Mouse (Mus musculus) E14TG2a.4 (cell line): ENCODE measurements around the gene Trim2.

Experiments used
- H3K27me3 ChIP-seq: 2 replicates; pipeline ENCODE4 v1.6.1; 2014; ENCODE audit warnings: low read length, control low read depth; ENCODE audit not compliant: insufficient read depth
- H3K36me3 ChIP-seq: 2 replicates; pipeline ENCODE4 v1.6.1; 2014; ENCODE audit warnings: low read length, control low read depth; ENCODE audit not compliant: insufficient read depth
- H3K4me1 ChIP-seq: replicated peaks from 2 replicates; pipeline ENCODE4 v1.6.1; 2014; ENCODE audit warnings: low read depth, low read length, control low read depth
- H3K4me3 ChIP-seq: replicated peaks from 2 replicates; pipeline ENCODE4 v1.5.1; 2014; ENCODE audit warnings: mild to moderate bottlenecking, low read length
- H3K9me3 ChIP-seq: 2 replicates; pipeline ENCODE4 v1.6.1; 2014; ENCODE audit warnings: low read length, control low read depth
- CTCF ChIP-seq: conservative IDR thresholded peaks from 2 replicates; pipeline ENCODE4 v1.5.1; 2014; ENCODE audit warnings: low read length
- NANOG ChIP-seq: IDR thresholded peaks from 2 replicates; pipeline ENCODE4 v1.6.1; 2014; ENCODE audit warnings: borderline replicate concordance, low read length, mixed read lengths
- POU5F1 ChIP-seq: IDR thresholded peaks from 2 replicates; pipeline ENCODE4 v1.6.1; 2014; ENCODE audit warnings: low read length, borderline replicate concordance

The Trim2 gene

DNA sequence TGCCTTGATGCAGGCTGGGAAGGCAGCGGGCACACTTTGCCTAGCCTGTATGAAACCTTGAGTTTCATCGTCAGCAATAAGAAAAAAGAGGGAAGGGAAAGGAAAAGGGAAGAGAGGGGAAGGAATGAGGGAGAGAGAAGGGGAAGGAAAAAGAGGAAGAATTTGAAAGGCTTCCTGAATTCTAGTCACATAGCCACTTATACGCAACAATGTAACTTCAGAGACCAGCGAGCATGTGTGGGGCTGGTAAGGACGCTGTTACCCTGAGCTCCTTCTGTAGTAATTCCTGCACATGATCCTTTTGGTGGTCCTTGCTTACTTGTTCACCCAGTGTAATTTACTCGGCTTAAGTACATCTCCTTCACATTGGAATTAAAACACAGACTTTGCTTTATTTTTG lies 137.7 kb downstream of the Trim2 start:
- Histone ChIP-seq H3K9me3 (no peaks in the 10 kb centered on the region), H3K4me3 (no peak overlapping the region), H3K27me3 (no peaks in the 10 kb centered on the region), H3K36me3 (peaks cover 80% of the 10 kb centered on the region), H3K4me1 (peaks cover 13% of the 10 kb centered on the region)
- TF ChIP-seq NANOG, result no peak

- Histone ChIP-seq H3K4me1 (no peaks in the 10 kb centered on the region), H3K36me3 (peaks cover 74% of the 10 kb centered on the region), H3K27me3 (no peaks in the 10 kb centered on the region), H3K9me3 (no peaks in the 10 kb centered on the region), H3K4me3 (no peak overlapping the region)
- TF ChIP-seq CTCF, result no peak
- no peak for TF ChIP-seq NANOG
- TF ChIP-seq POU5F1, result no peak
Measured at GRCm38 (mm10) chr3:84166073-84166472, 140.6 kb downstream of the Trim2 start.

DNA sequence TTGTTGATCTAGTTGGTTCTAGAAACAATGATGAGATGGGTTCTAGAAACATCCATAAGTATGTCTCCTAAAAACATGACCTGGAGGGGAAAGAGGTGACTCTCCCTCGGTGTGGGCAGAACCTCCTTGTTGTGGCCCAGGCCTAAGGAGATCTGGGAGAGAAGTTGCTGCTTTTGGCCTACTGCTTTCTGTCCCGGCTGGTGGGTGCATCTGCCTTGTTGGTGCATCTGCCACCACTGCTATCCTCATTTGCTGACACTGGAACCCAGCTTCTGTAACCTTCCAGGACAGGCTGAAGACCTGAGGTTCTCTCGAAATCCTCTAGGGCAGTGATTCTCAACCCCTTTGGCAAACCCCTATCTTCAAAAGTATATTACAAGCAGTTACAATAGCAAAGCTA lies 141.3 kb downstream of the Trim2 start:
- TF ChIP-seq NANOG, result no peak
- no peak for TF ChIP-seq CTCF
- no peak for TF ChIP-seq POU5F1
- Histone ChIP-seq H3K4me3 (no peak overlapping the region), H3K36me3 (peaks cover 72% of the 10 kb centered on the region), H3K4me1 (no peaks in the 10 kb centered on the region), H3K27me3 (no peaks in the 10 kb centered on the region), H3K9me3 (no peaks in the 10 kb centered on the region)

DNA sequence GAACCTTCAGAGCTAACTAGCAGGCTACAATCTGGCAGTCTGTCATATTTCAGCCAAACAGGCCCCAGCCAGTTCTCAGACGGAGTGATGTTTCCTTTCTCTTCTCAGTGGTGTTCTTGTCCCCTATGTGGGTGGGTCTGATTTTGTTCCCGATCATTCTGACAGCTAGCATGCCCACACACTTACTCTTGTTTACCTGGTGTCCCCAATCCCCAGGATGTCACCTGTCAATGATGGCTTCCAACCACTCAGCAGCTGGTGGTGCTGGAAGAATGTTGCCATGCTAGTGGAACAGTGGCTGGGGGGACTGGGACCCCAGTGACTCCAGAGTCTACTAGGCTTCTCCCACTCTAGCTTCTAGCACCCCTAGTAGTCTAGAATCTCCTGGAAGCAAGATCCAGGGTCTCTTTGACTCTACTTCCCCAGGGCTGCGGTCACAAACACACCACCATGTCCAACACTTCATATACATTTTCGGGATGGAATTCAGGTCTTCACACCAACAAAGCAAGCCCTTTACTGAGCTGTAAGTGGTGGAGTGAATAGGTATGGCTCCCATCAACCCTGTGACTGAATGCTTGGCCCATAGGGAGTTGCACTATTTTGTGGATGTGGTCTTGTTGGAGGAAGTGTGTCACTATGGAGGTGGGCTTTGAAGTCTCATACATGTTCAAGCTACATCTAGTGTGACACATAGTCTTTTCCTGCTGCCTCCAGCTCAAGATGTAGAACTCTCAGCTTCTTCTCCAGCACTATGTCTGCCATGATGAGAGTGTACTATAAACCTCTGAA lies 148.9 kb downstream of the Trim2 start:
- TF ChIP-seq POU5F1, result no peak
- TF ChIP-seq CTCF, result no peak
- TF ChIP-seq NANOG, result no peak
- H3K36me3 ChIP-seq, result peaks cover 35% of the 10 kb centered on the region
- no peaks in the 10 kb centered on the region for H3K27me3 ChIP-seq
- H3K4me3 ChIP-seq, result no peak overlapping the region
- peaks cover 22% of the 10 kb centered on the region for H3K4me1 ChIP-seq
- no peaks in the 10 kb centered on the region for H3K9me3 ChIP-seq

- H3K4me3 ChIP-seq, result no peak overlapping the region
- no peak for TF ChIP-seq NANOG
- no peak for TF ChIP-seq POU5F1
- TF ChIP-seq CTCF, result no peak
- no peaks in the 10 kb centered on the region for H3K27me3 ChIP-seq
- H3K4me1 ChIP-seq, result peaks cover 22% of the 10 kb centered on the region
- peaks cover under 1% of the 10 kb centered on the region for H3K9me3 ChIP-seq
- H3K36me3 ChIP-seq, result peaks cover 29% of the 10 kb centered on the region
Measured at GRCm38 (mm10) chr3:84157011-84157410, 149.7 kb downstream of the Trim2 start.

- Histone ChIP-seq H3K27me3 (no peaks in the 10 kb centered on the region), H3K9me3 (peaks cover 10% of the 10 kb centered on the region), H3K4me3 (peak overlapping the region; percentile 41; the same call in 1 of the 2 replicates), H3K4me1 (peaks cover 22% of the 10 kb centered on the region), H3K36me3 (peaks cover 21% of the 10 kb centered on the region)
- TF ChIP-seq POU5F1 (no peak), CTCF (no peak), NANOG (no peak)
Measured at GRCm38 (mm10) chr3:84156105-84156504, 150.6 kb downstream of the Trim2 start.

- peaks cover 13% of the 10 kb centered on the region for H3K9me3 ChIP-seq
- H3K27me3 ChIP-seq, result no peaks in the 10 kb centered on the region
- H3K4me3 ChIP-seq, result peak within 1 kb of the TSS; percentile 90
- peaks cover 24% of the 10 kb centered on the region for H3K36me3 ChIP-seq
- TF ChIP-seq CTCF, result peak; percentile 36
- TF ChIP-seq NANOG, result no peak
- TF ChIP-seq POU5F1, result no peak
- peaks cover 22% of the 10 kb centered on the region for H3K4me1 ChIP-seq
Measured at GRCm38 (mm10) chr3:84155558-84156006, 151.1 kb downstream of the Trim2 start, which contains the start of gene Mnd1. Gene Mnd1 (minus strand): TSS chr3:84155786.

GRCm38 (mm10) chr3:84155146-84155545 lies 151.5 kb downstream of the Trim2 start:
- TF ChIP-seq NANOG (no peak), CTCF (no peak), POU5F1 (no peak)
- Histone ChIP-seq H3K4me1 (peaks cover 22% of the 10 kb centered on the region), H3K27me3 (no peaks in the 10 kb centered on the region), H3K9me3 (peaks cover 13% of the 10 kb centered on the region), H3K36me3 (peaks cover 21% of the 10 kb centered on the region), H3K4me3 (peak overlapping the region; percentile 90)
